Mouse (Mus musculus): Measurements from ENCODE around the gene Sf3b2. TPM values are rescaled to one million over a fixed set of nuclear protein-coding genes. Genes with fewer than 3 reads are reported as not detected.

Gene Sf3b2
- polyA plus RNA-seq, 1 experiment: 109 TPM

- Histone ChIP-seq H3K4me3 (no peak overlapping the region), H3K4me2 (ENCODE audit: low read depth) (no peak overlapping the region), H3K27me3 (ENCODE audit: control insufficient read depth, insufficient read depth, insufficient read length) (no peaks in the 10 kb centered on the region), H3K79me2 (ENCODE audit: control insufficient read depth, insufficient read depth) (no peaks in the 10 kb centered on the region), H3K36me3 (ENCODE audit: control insufficient read depth, insufficient read depth) (no peaks in the 10 kb centered on the region), H3ac (ENCODE audit: control insufficient read depth, insufficient read length) (no peak overlapping the region)
- no peak for TF ChIP-seq REST (IDR thresholded peaks at IDR 0.05; ENCODE audit: insufficient read depth, insufficient read length)
- TF ChIP-seq USF1 (IDR thresholded peaks at IDR 0.05; ENCODE audit: low read depth): no peak
- no peak for TF ChIP-seq MYOD1 (IDR thresholded peaks at IDR 0.05; ENCODE audit: control insufficient read depth in 1 of 3, insufficient read length in 2 of 3, low read depth in 2 of 3)
- no peak for TF ChIP-seq POLR2AphosphoS2 (IDR thresholded peaks at IDR 0.05; ENCODE audit: insufficient read length, low read depth)
- no peak for TF ChIP-seq TCF12 (IDR thresholded peaks at IDR 0.05; ENCODE audit: insufficient read depth, poor library complexity, severe bottlenecking)
- no peak for TF ChIP-seq MYOG (IDR thresholded peaks at IDR 0.05; ENCODE audit: control insufficient read depth in 1 of 3, insufficient read depth in 1 of 3, insufficient read length in 2 of 3, low read depth in 2 of 3)
- TF ChIP-seq E2F4 (IDR thresholded peaks at IDR 0.05; ENCODE audit: insufficient read depth): no peak
- TF ChIP-seq CEBPB (IDR thresholded peaks at IDR 0.05; ENCODE audit: insufficient read depth, poor library complexity, severe bottlenecking): no peak
- no peak for TF ChIP-seq POLR2A (IDR thresholded peaks at IDR 0.05; ENCODE audit: insufficient read length, low read depth)
- no peak for TF ChIP-seq MAX (IDR thresholded peaks at IDR 0.05; ENCODE audit: low read depth)
- TF ChIP-seq TCF3 (IDR thresholded peaks at IDR 0.05; ENCODE audit: insufficient read length, low read depth): no peak
Measured at GRCm38 (mm10) chr19:5306968-5307734, 11.9 kb upstream of the Sf3b2 start.

DNA sequence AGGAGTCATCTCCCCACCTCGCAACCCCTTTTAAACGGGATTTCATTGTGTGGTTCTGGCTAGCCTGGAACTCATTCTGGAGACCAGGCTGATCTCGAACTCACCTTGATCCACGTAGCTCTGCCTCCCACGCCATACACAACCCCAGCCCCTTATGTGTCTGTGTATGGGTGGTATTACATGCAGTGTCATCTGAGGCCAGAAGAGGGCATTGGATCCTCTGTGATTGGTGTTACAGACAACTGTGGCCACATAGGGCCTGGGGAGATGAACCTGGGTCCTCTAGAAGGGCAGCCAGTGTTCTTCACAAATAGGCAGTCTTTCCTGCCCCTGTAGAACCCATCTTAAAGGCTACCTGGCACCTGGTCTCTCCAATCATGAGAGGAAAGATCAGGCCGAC lies 11.0 kb upstream of the Sf3b2 start:
- no peak overlapping the region for H3K4me3 ChIP-seq
- no peaks in the 10 kb centered on the region for H3K27me3 ChIP-seq (ENCODE audit: control insufficient read depth, insufficient read depth, insufficient read length)
- H3K4me2 ChIP-seq (ENCODE audit: low read depth): no peak overlapping the region
- TF ChIP-seq E2F4 (IDR thresholded peaks at IDR 0.05; ENCODE audit: insufficient read depth) (no peak), POLR2AphosphoS2 (IDR thresholded peaks at IDR 0.05; ENCODE audit: insufficient read length, low read depth) (no peak), REST (IDR thresholded peaks at IDR 0.05; ENCODE audit: insufficient read depth, insufficient read length) (no peak), MYOD1 (IDR thresholded peaks at IDR 0.05; ENCODE audit: control insufficient read depth in 1 of 3, insufficient read length in 2 of 3, low read depth in 2 of 3) (no peak), MYOG (IDR thresholded peaks at IDR 0.05; ENCODE audit: control insufficient read depth in 1 of 3, insufficient read depth in 1 of 3, insufficient read length in 2 of 3, low read depth in 2 of 3) (no peak), TCF3 (IDR thresholded peaks at IDR 0.05; ENCODE audit: insufficient read length, low read depth) (no peak), TCF12 (IDR thresholded peaks at IDR 0.05; ENCODE audit: insufficient read depth, poor library complexity, severe bottlenecking) (no peak), USF1 (IDR thresholded peaks at IDR 0.05; ENCODE audit: low read depth) (no peak), SRF (IDR thresholded peaks at IDR 0.05; ENCODE audit: control insufficient read depth, insufficient read length, low read depth) (no peak), CEBPB (IDR thresholded peaks at IDR 0.05; ENCODE audit: insufficient read depth, poor library complexity, severe bottlenecking) (no peak), MAX (IDR thresholded peaks at IDR 0.05; ENCODE audit: low read depth) (no peak), POLR2A (IDR thresholded peaks at IDR 0.05; ENCODE audit: insufficient read length, low read depth) (no peak)
- no peaks in the 10 kb centered on the region for H3K79me2 ChIP-seq (ENCODE audit: control insufficient read depth, insufficient read depth)
- H3ac ChIP-seq (ENCODE audit: control insufficient read depth, insufficient read length): no peak overlapping the region
- no peaks in the 10 kb centered on the region for H3K36me3 ChIP-seq (ENCODE audit: control insufficient read depth, insufficient read depth)

DNA sequence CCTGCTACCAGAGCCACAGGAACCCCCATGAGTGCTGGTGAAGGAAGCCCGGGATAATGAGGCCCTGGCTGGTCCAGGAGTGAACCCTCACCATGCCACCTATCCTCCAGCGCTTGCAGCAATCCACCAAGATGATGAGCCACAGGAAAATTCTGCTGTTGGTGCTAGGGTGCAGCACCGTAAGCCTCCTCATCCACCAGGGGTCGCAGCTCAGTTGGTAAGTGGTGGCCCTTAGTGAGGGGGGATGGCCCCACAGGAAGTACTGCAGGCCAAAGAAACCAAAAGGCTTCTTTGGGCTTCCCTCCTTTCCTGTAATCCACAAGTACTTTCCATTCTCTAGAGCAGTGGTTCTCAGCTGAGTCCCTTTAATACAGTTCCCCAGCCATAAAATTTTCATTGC lies 7.2 kb upstream of the Sf3b2 start:
- no peak overlapping the region for H3K4me3 ChIP-seq
- no peak for TF ChIP-seq POLR2A (IDR thresholded peaks at IDR 0.05; ENCODE audit: insufficient read length, low read depth)

DNA sequence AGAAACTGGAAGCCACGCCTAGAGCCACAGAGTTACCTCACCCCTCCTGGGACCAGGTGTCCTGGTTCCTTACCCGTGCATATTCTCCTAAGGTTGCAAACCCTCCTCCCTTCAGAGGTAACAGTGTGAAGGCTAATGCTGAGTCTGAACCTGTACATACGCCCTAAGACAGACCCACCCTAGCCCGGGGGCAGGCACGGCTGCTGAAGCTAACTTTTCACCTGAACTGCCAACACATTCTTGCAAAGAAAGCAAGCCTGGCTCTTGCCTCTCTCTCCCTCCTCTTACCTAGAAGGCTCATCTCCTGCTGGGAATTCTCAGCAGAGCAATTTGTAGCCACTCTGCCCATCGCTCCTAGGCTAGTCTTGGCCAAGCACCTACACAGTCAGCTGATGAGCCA lies 5.3 kb upstream of the Sf3b2 start:
- H3ac ChIP-seq (ENCODE audit: control insufficient read depth, insufficient read length): no peak overlapping the region

More for the DNA sequence above, 7.2 kb upstream of the Sf3b2 start:
- Histone ChIP-seq H3K4me2 (ENCODE audit: low read depth) (no peak overlapping the region), H3ac (ENCODE audit: control insufficient read depth, insufficient read length) (no peak overlapping the region), H3K27me3 (ENCODE audit: control insufficient read depth, insufficient read depth, insufficient read length) (no peaks in the 10 kb centered on the region), H3K79me2 (ENCODE audit: control insufficient read depth, insufficient read depth) (no peaks in the 10 kb centered on the region), H3K36me3 (ENCODE audit: control insufficient read depth, insufficient read depth) (no peaks in the 10 kb centered on the region)

More for the DNA sequence above, 5.3 kb upstream of the Sf3b2 start:
- Histone ChIP-seq H3K36me3 (ENCODE audit: control insufficient read depth, insufficient read depth) (no peaks in the 10 kb centered on the region), H3K4me3 (no peak overlapping the region), H3K27me3 (ENCODE audit: control insufficient read depth, insufficient read depth, insufficient read length) (no peaks in the 10 kb centered on the region), H3K4me2 (ENCODE audit: low read depth) (no peak overlapping the region), H3K79me2 (ENCODE audit: control insufficient read depth, insufficient read depth) (no peaks in the 10 kb centered on the region)
- no peak for TF ChIP-seq REST (IDR thresholded peaks at IDR 0.05; ENCODE audit: insufficient read depth, insufficient read length)
- TF ChIP-seq E2F4 (IDR thresholded peaks at IDR 0.05; ENCODE audit: insufficient read depth): no peak
- no peak for TF ChIP-seq MAX (IDR thresholded peaks at IDR 0.05; ENCODE audit: low read depth)
- no peak for TF ChIP-seq POLR2AphosphoS2 (IDR thresholded peaks at IDR 0.05; ENCODE audit: insufficient read length, low read depth)
- no peak for TF ChIP-seq TCF3 (IDR thresholded peaks at IDR 0.05; ENCODE audit: insufficient read length, low read depth)
- no peak for TF ChIP-seq MYOG (IDR thresholded peaks at IDR 0.05; ENCODE audit: control insufficient read depth in 1 of 3, insufficient read depth in 1 of 3, insufficient read length in 2 of 3, low read depth in 2 of 3)
- no peak for TF ChIP-seq MYOD1 (IDR thresholded peaks at IDR 0.05; ENCODE audit: control insufficient read depth in 1 of 3, insufficient read length in 2 of 3, low read depth in 2 of 3)
- no peak for TF ChIP-seq USF1 (IDR thresholded peaks at IDR 0.05; ENCODE audit: low read depth)
- no peak for TF ChIP-seq CEBPB (IDR thresholded peaks at IDR 0.05; ENCODE audit: insufficient read depth, poor library complexity, severe bottlenecking)
- no peak for TF ChIP-seq TCF12 (IDR thresholded peaks at IDR 0.05; ENCODE audit: insufficient read depth, poor library complexity, severe bottlenecking)
- no peak for TF ChIP-seq SRF (IDR thresholded peaks at IDR 0.05; ENCODE audit: control insufficient read depth, insufficient read length, low read depth)
- TF ChIP-seq POLR2A (IDR thresholded peaks at IDR 0.05; ENCODE audit: insufficient read length, low read depth): no peak
